Mouse (Mus musculus) cerebellum, adult 11-12 months (tissue): ENCODE results near the gene Zcchc4.

ENCODE experiments used
- DNase-seq: peaks from one replicate; pipeline ENCODE4 v3.0.0; 2022

Gene Zcchc4

DNA sequence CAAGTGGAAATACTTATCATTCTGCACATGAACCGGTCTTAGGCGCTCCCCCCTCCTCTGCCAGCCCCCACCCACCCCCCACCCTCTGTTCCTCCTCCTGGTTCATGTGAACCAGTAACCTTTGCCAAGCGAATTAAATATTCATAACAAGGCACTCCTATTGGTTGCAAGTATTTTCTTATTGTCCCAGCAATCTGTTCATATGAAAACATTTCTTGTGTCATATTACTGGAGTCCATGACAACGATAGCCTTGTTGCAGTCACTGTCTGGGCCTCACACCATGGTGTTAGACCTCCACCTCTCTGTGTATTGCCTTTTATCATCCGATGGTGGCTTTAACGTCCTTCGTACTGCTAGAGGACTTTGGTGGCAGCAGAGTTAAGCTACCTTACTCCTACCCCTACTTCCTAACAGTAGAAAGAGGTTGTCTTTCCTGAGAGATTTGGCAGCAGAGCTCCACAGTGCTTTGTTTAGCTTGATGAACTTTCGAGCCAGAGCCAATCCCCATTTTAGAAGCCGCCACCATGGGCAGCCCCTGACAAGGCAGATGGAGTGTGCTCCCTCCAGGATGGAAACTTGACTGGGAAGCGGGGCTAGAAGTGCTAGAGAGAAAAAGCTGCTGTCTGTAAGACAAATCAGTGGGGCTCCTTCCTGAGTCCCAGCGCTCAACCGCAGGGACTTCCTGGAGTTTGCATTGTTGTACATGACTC is 24.2 kb downstream of the Zcchc4 start:
- no peak for DNase-seq

DNA sequence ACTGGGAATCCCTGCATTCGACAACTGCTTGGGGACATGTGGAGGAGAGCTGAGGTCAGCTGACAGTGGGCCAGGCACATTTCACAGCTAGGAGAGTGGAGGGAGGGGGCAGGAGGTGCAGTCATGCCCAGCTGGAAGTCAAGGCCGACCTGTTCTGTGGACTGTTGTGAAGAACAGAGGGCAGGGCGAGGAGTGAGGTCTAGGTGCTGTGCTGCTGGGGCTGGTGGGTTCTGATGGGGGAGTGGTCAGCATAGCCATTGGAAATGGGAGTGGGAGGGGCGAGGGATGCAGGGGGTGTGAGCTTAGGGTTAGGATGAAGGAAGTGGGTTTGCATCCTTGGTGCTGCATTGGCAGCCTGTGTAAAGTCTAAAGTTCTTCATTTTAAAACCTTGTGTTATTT is 30.6 kb downstream of the Zcchc4 start:
- DNase-seq: no peak

DNA sequence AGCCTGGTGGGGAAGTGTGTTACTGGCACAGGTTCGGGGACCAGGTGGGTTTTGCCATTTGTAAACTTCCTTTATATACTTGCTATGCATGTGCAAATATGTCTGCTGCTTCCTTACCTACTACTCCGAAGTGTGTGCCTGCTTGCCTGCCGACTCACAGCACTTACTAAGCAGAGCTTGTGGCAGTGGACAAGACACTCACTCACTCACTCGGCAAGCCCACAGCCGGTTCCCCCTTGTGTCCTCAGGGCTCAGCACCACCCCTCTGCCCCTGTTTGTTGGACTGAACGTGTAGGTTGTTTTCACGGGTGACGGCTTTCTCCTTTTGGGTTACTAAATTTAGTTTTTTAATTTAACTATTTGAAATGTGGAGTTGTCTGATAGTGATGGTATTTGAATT is 31.1 kb downstream of the Zcchc4 start:
- DNase-seq: no peak

DNA sequence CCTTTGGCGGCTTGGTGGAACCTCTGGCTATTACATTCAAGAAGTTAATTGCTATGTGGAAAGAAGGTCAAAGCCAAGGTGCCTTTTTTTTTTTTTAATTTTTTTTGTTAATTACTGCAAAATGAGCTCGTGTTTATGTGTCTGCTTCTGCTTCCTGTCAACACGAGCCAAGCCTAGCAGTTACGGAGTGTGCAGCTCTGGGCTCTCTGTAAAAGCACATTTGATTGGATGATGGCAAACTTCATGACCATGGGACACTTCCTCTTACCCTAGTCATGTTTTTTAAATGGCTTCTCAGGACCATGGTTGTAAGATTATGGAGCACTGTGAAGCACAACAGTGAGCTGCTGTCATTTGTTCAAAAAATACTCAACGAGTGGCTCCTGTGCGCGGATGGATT is 31.8 kb downstream of the Zcchc4 start:
- no peak for DNase-seq

DNA sequence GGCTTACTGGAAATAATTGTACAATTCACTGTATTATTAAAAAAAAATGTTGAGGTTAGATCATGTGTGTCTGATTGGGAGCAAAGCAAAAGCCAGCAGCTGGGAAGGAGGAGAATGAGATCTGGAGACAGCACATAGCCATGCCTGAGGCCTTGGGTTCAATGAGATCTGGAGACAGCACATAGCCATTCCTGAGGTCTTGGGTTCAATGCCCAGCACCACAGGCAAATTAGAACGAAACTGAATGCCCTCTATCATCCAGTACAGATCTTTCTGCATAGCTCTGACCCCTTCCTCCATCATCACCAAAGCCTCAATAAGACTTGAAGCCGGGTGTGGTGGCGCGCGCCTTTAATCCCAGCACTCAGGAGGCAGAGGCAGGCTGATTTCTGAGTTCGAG is 35.2 kb downstream of the Zcchc4 start:
- no peak for DNase-seq

DNA sequence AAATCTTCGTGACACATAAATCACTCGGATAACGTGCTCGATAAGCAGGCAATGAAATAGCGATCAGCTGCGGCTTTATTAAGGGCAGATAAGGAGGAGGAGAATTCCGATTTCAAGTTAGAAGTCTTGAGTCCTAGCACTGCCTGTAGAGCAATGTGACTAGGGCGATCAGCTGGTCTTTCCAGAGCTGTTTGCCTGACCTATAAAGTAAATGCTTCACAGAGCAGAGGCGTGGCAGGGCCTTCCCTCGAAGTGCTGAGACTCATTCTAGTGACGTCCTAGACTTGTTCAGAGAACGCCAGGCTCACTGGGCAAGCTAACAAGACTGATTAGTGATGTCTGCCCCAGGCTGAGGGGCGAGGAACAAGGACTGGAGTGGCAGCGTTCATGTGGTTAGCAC is 35.8 kb downstream of the Zcchc4 start:
- no peak for DNase-seq

DNA sequence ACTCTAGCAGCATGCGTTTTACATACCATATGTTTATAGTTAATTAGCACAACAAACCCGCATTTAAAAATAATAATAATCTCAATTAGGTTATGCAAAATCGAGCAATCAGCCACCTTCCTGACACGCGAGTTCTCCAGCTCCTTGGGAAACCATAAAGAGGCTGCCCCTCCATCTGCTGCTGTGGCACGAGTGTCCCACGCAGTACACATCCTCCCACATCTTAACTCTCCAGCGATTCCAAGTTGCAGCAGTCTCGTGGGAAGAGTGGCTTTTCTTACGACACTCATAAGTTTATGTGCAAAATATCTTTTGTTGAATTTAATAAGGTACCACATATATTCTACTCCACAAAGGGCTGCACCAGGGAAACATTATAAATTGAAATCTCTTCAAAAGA is 37.2 kb downstream of the Zcchc4 start:
- DNase-seq: no peak

DNA sequence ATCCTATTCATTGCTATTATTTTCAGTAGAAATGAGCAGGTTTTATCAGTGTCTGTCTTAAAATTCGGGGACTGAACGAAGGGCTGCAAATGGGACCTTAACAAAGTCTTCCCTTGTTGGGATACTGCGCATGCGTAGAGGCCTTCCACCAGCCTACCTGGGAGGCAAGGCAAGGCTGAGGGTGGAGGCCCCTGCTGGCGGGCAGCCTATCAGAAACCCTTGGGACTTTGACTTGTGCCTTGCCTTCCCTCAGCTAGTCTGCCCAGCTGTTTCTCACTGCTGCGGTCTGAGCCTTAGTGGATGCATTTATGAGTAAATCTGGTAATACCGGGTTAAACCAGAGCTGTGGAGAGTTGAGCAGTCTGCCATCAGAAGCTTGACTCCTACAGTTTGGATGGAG is 38.1 kb downstream of the Zcchc4 start:
- DNase-seq: no peak

DNA sequence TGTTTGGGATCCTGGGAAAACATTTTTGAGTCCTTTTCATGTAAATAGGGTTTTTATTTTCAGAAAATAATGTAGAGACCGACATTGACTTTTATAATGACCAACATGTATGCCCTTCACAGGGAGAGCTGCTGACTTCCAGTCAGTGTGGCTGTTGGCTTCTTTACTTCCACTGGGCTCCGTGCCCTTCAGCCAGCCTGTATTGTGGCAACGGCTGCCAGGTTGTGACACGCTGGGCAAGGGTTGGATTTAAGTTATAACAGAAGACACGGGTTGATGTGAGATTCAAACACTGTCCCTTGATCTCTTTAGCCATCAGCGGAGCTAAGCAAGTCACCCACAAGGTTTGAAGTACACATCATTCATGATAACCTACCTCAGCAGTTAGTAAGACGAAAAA is 43.5 kb downstream of the Zcchc4 start:
- DNase-seq: no peak

DNA sequence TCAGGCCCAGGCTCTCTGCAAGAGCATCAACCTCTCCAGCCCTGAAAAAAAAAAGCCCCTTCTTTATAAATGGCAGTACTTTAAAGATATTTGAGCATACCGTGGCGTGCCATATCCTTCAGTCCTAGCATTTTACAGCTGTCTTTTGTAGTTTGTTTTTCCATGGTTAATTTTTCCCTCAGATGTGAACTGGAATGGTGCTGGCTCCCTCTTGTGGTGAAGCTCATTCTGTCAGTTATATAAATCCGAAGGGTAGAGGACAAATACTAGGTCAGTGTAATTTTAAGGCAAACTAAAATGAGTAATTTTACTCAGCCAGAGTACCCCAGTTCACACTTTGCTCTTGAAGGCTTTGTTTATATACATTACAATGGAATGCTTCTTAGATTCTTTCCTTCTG is 46.5 kb downstream of the Zcchc4 start:
- no peak for DNase-seq

DNA sequence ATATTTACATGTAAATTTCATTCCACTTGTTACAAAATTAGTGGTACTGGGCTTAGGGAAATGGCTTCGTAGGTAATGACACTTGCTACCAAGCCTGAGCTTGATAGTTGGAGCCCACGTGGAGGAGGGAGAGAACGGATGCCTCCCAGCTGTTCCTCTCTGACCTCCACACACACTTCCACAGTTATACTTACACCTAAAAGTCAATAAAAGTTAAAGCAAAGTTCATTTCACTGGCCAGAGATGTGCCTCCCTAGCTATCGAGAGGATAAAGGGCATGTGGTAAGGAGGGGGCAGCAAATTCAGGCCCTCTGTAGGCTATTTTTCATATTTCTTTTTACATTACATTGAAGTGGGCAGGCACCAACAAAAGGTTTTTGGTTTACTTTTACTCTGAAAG is 52.7 kb downstream of the Zcchc4 start:
- DNase-seq: no peak

DNA sequence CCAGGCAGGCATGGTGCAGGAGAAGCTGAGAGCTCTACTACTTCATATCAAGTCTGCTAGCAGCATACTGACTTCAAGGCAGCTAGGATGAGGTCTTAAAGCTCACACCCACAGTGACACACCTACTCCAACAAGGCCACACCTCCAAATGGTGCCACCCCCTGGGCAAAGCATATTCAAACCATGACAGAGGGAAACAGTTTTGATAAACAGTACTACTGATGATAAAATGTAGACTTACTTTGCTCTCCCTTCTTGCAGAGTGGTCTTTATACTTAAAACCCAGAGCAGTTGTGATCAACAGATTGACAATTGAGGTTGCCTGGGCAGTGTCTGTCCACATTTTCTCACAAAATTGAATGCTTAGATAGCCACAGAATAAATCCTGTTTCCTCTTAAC is 57.8 kb downstream of the Zcchc4 start:
- DNase-seq: peak; percentile 39

DNA sequence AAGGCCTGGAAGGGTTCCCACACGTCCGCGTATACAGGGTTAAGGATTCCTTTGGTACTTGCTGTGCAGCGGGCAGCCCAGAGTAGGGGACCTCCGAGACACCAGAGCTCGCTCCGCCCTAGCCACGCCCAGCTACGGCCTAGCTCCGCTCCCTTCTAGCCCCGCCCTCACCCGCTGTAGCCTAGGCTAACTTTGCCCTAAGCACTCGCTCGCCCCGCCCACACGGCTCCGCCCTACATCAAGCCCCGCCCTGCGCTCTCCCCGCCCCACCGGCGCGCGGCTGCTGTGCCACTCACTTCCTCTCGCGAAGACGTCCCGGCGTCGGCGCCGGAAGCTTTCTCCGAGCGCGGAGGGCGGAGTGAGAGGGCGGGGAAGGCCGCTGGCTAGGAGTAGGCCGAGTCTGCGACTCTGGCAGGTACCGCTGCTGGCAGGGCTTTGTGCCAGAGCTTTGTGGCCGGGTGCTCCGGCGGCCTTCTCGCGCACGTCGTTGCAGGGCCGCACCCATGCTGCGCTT is 58.6 kb downstream of the Zcchc4 start, which contains the start of gene Anapc4:
TSS of gene Anapc4 (plus strand) at position 252 of the 514 bp plus-strand sequence.
- DNase-seq: peak; percentile 99

DNA sequence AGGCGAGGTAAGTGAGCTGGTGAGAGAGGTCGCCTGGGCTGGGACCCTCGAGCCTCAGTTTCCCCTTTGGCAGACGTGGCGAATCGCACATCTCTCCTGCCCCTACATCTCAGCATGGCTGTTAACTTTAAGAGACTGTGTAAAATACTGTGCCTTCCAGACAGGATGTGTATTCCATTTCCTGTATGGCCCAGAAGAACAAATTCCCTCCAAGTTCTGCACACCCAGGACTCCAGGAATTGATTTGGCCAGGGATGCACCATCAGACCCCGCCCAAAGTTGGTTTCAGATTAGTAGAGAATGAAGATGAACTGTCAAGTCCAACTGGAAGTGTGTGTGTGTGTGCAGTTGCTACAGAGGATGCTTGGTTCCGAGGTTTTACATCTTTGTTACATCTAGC is 59.2 kb downstream of the Zcchc4 start:
- no peak for DNase-seq

DNA sequence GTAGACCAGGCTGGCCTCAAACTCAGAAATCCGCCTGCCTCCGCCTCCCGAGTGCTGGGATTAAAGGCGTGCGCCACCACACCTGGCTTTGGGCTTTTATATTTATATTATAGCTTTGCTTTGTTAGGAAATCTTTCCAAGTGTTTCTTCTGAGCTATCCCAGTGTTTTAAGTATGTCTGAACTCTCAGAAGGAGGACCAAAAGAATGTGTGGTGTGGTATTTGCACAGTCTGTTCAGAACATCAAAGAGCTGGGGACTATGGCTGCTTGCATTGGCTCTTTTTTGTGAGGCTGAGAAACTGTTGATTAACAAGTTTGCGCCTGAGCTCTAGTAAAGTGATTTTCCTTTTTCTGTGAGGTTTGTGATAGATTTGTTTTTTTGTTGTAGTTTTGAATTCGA is 69.1 kb downstream of the Zcchc4 start:
- DNase-seq: no peak

DNA sequence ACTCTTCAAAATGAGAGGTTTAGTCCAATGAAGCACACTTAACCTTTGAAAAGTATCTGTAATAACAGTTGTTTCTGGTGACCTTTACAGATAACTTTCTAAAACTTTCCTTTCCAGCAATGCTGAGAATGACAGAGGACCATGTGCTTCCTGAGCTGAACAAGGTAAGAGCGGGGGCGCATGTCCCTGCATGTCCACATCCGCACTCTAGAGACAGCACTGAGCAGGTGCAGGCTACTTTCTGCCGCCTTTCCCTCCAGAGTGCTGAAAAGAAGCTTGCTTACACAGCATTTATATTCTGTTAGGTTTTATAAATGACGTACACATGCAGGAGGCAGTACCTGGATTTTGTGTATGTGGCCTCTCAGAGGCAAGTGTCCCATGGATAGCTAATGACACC is 80.5 kb downstream of the Zcchc4 start:
- DNase-seq: no peak

DNA sequence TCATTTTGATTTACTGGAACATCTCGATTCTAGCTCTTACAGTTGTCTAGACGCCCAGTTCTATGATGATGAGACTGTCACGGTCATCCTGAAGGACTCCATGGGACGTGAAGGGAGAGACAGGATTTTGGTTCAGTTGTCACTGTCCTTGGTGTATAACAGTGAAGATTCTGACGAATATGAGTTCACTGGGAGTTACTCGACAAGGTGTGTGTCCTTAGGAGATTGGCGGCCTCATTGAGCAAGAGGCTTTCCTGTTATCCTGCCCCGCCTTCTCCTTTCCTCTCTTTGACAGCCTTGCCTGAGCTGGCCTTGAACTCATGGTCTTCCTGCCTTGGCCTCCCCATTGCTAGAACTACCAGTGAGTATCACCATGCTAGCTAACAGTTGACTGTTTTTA is 89.2 kb downstream of the Zcchc4 start:
- no peak for DNase-seq

DNA sequence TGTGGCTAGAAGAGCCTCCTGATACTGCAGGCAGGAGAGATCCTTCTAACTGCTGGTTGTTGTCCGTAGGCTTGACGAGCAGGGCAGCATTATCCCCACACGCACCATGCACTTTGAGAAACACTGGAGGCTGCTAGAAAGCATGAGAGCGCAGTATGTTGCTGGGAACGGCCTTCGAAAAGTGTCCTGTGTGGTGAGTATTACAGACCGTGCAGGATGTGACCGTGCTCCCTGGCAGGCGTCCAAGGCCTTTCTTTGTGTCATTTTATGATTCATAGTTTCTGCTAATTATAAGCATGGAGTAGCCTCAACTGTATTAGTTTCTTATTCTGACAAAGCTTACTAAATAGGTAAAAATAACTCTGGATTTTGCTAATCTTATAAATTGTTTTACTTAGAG is 90.6 kb downstream of the Zcchc4 start:
- DNase-seq: no peak

DNA sequence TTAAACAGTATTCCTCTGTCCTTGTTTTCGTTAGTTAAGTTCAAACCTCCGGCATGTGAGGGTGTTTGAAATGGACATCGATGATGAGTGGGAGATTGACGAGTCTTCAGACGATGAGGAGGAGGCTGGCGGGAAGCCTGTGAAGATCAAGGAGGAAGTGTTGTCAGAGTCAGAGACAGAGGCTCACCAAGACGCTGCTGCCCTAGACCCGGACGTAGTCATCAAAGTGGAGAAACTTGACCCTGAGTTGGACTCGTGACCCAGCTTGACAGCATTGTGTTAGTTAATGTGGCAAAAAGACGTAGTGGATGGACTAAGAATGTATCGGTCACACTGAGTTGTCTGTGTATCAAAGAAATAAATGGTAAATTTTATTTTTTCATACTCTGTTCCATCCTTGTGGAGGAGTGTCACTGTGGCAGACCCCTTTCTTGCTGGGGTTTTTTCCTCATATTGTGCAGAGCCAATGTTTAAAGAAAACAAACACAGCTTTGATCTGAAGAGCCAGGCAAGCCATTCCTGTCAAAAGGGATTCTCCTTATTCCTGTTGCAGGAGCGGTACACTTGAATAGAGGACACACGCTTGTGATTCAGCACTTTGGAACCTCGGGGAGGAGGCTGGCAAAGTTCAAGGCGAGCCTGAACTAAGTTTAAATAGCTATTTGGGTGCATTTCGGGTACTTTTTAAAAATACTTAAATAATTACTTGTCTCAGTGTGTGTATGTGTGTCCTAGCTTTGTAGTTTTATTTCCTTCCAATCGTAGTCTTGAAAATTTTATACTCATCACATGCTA is 91.3 kb downstream of the Zcchc4 start:
- DNase-seq: no peak

DNA sequence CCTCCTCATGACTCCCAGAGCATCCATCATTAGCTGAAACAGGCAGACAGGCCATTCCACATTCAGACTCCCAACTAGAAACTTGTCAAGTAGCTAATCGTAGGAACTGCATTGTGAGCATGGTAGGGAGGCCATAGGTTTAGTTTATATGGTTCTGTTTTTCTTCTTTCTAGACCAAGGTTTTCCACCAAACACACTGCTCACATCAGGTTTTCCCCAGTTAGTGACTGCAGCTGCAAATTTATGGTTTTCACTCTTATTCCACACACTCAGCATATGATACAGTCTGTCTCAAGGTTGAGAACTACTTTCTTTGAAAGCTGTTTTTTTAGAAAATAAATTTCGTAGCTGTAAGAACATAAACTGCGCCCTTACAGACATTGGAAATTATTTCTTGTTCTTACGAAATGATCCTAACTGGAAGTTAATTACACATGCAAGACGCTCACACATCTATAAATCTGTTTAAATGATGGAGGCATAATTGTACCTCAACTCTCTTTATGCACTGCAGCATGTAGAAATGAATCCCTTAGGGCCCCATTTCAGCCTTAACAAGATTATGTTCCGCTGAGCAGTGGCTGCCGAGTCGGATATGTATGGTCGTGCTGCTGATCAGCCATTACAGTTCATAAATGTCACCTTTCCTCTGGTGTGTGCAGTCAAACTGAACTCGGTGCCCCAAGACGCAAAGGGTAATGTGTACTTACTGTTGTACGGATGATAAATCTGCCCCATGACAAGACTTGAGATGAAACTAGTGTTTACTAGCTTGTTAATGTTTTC is 93.9 kb downstream of the Zcchc4 start:
- DNase-seq: no peak

DNA sequence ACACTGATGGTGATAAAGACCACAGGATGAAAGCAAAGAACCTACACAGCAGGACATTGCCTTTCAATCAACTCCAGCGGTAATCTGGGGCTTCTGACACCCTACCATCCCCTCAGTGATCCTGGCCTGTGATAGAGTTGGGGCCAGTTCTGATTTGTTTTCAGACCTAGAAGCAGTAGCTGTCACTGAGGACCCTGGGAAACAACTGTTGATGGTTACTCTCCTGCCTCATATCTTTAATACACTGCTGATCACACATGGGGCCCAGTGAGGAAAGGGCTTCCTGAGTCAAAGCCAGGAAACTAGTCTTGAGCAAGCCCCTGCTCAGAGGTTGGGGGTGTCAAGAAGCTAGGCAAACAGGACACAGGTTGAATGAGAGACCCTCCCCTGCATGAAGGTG is 96.3 kb downstream of the Zcchc4 start:
- no peak for DNase-seq

DNA sequence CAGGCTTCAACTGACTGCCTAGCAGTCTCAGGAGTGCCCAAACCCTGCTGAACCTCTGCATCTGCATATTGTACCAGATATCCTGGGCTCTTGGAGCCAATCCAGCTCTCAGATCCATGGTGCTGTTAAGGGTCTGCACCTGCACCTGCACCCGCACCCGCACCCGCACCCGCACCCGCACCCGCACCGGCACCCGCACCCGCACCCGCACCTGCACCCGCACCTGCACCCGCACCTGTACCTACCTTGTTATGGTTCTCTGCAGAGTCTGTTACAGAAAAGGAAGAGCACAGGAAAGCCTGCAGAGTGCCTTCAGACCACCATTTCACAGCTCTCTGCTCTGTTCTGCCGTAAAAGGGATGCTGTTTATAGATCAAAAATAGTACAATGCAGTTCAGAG is 96.8 kb downstream of the Zcchc4 start:
- no peak for DNase-seq
